Mouse (Mus musculus): ENCODE measurements around the gene Pde4d.

DNA sequence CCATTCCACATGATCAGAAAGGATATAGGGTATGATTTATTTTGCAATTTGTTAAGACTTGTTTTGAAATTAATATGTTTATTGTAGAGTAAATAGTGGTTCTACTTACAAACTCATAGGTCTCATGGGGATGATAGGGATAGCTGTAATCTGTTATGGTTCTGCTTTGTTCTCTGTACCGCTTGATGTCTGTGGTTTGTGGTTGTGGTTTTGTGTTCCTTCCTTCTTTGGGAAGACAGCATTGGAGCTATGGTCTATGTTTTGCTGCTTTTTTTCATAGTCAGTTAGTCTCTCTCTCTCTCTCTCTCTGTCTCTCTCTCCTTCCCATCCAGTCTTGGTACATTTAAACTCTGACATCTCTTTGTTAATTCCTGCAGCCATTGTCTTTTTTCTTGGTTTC lies 217.3 kb downstream of the Pde4d start:
- no peak for TF ChIP-seq CTCF (IDR thresholded peaks at IDR 0.05; ENCODE audit: low read depth)
- TF ChIP-seq EP300 (optimal IDR thresholded peaks at IDR 0.05): no peak

All from stomach, postnatal 0 days (tissue).